Mouse (Mus musculus) lung, embryonic 16.5 days (tissue): ENCODE results near the gene Crip2. TPM values are rescaled to one million over a fixed set of nuclear protein-coding genes. Genes with fewer than 3 reads are reported as not detected.
A peak's percentile ranks its signal among the peaks of the same experiment; 100 is the strongest.

Experiments used
- ATAC-seq: fragments of 200-750 bp; cut with Nextera tagmentation; 2 replicates; pipeline ENCODE4 v1.8.0; 2017; ENCODE audit warnings: low read depth, mild to moderate bottlenecking, moderate library complexity
- H3K27ac ChIP-seq: fragments of 300-500 bp; sonication (generic); 2 replicates; pipeline ENCODE4 v1.5.1; 2014; ENCODE audit warnings: mild to moderate bottlenecking, control low read depth, low read length
- H3K27me3 ChIP-seq: fragments of 300-500 bp; sonication (generic); 2 replicates; pipeline ENCODE4 v1.6.1; 2014; ENCODE audit warnings: low read depth, low read length, mixed read lengths; ENCODE audit not compliant: control insufficient read depth, insufficient read depth
- H3K36me3 ChIP-seq: fragments of 300-500 bp; sonication (generic); 2 replicates; pipeline ENCODE4 v1.6.1; 2014; ENCODE audit warnings: low read length; ENCODE audit not compliant: control insufficient read depth, insufficient read depth
- H3K4me1 ChIP-seq: fragments of 300-500 bp; sonication (generic); replicated peaks from 2 replicates; pipeline ENCODE4 v1.6.1; 2014; ENCODE audit warnings: low read length, mixed read lengths; ENCODE audit not compliant: control insufficient read depth, insufficient read depth
- H3K4me2 ChIP-seq: fragments of 300-500 bp; sonication (generic); 2 replicates; pipeline ENCODE4 v1.6.1; 2014; ENCODE audit warnings: low read depth, low read length, control low read depth
- H3K4me3 ChIP-seq: fragments of 300-500 bp; sonication (generic); 2 replicates; pipeline ENCODE4 v1.5.1; 2014; ENCODE audit warnings: mild to moderate bottlenecking, low read length, control low read depth
- H3K9ac ChIP-seq: fragments of 300-500 bp; sonication (generic); 2 replicates; pipeline ENCODE4 v1.6.1; 2014; ENCODE audit warnings: low read length, control low read depth
- H3K9me3 ChIP-seq: fragments of 300-500 bp; sonication (generic); 2 replicates; pipeline ENCODE4 v1.6.1; 2016; ENCODE audit warnings: low read length; ENCODE audit not compliant: control insufficient read depth
- WGBS: fragments of 180-500 bp; shearing (Covaris S2); extraction: QIAGEN DNeasy Blood & Tissue Kit; methylation state at CpG from one replicate; pipeline ENCODE4 v1.1.7; 2014; 5-methylcytosine and 5-hydroxymethylcytosine counted together
- polyA plus RNA-seq: library from polyadenylated mRNA; unstranded; fragments of >200 nt; fragmentation: Nextera tagmentation; extraction: Ambion mirVana; gene quantifications from 2 replicates; pipeline ENCODE4 v1.2.1, GENCODE M21; 2015

Gene Crip2
- polyA plus RNA-seq, 1 experiment from 2014 or later = 550 TPM

DNA sequence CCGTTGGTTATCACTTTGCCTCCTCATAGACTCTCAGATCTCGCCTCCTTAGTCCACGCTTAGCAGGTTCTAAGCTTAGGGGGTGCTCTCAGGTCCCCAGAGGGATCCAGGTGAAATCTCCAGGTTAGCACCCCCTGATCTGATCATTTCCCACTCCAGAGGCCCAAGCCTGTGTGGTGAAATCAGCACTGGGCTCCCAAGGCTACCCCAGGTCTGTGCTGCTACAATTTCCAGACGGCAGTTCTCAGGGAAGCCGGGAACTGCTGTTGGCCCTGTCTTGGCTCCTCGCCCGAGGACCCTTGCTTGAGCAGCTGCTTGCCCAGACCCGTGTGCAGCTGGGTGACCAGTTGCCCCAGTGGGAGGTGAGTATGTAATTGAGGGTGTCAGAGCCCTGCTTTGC, 17.0 kb downstream of the Crip2 start:
- H3K4me1 ChIP-seq = peaks cover 20% of the 10 kb centered on the region
- no peak for ATAC-seq
- peak overlapping the region; percentile 88 for H3K4me2 ChIP-seq
- peak overlapping the region; percentile 75 for H3K9ac ChIP-seq
- H3K27ac ChIP-seq = peak overlapping the region; percentile 87
- H3K27me3 ChIP-seq = no peaks in the 10 kb centered on the region
- H3K36me3 ChIP-seq = peaks cover 7% of the 10 kb centered on the region
- peak overlapping the region; percentile 84 for H3K4me3 ChIP-seq
- H3K9me3 ChIP-seq = no peaks in the 10 kb centered on the region
- 19% methylated on average over 8 of the region's 8 CpGs for WGBS

DNA sequence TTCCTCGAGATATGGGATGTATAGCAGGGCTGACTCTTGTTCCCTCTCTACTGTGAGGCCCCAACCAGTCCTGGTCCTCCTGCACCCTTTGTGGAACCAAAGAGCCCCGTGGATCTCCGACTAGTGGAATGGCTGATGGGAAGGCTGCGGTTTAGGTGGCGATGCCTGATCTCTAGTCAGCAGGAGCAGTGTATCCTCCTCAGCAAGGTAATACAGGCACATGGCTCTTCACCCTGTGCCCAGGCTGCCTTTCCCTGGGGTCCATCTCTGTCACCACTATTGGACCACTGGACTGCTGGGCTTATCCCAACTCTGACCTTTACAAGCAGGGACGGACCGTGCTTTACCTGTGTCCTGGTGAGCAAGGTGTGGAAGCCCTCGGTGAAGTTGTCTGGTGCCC, 17.5 kb downstream of the Crip2 start:
- Histone ChIP-seq H3K27me3 (no peaks in the 10 kb centered on the region), H3K27ac (no peak overlapping the region), H3K9ac (peak overlapping the region; percentile 75), H3K4me3 (peak overlapping the region; percentile 84), H3K4me2 (peak overlapping the region; percentile 88), H3K9me3 (no peaks in the 10 kb centered on the region), H3K4me1 (peaks cover 20% of the 10 kb centered on the region), H3K36me3 (peaks cover 7% of the 10 kb centered on the region)
- WGBS = 83% methylated on average over 8 of the region's 8 CpGs
- no peak for ATAC-seq

GRCm38 (mm10) chr12:113157971-113158370, 17.9 kb downstream of the Crip2 start:
- H3K4me3 ChIP-seq = no peak overlapping the region
- H3K27ac ChIP-seq = no peak overlapping the region
- H3K36me3 ChIP-seq = peaks cover 8% of the 10 kb centered on the region
- no peaks in the 10 kb centered on the region for H3K27me3 ChIP-seq
- ATAC-seq = no peak
- H3K9ac ChIP-seq = no peak overlapping the region
- 89% methylated on average over 8 of the region's 8 CpGs for WGBS
- H3K9me3 ChIP-seq = no peaks in the 10 kb centered on the region
- H3K4me2 ChIP-seq = no peak overlapping the region
- peaks cover 20% of the 10 kb centered on the region for H3K4me1 ChIP-seq

GRCm38 (mm10) chr12:113163561-113164006, 23.5 kb downstream of the Crip2 start:
- Histone ChIP-seq H3K9ac (no peak overlapping the region; the same call in 1 of the 2 replicates), H3K4me1 (no peaks in the 10 kb centered on the region), H3K4me2 (no peak overlapping the region), H3K9me3 (no peaks in the 10 kb centered on the region), H3K36me3 (peaks cover 3% of the 10 kb centered on the region), H3K4me3 (no peak overlapping the region), H3K27ac (no peak overlapping the region), H3K27me3 (no peaks in the 10 kb centered on the region)
- peak; percentile 24; the same call in 1 of the 2 replicates for ATAC-seq
- 80% methylated on average over 11 of the region's 11 CpGs for WGBS

DNA sequence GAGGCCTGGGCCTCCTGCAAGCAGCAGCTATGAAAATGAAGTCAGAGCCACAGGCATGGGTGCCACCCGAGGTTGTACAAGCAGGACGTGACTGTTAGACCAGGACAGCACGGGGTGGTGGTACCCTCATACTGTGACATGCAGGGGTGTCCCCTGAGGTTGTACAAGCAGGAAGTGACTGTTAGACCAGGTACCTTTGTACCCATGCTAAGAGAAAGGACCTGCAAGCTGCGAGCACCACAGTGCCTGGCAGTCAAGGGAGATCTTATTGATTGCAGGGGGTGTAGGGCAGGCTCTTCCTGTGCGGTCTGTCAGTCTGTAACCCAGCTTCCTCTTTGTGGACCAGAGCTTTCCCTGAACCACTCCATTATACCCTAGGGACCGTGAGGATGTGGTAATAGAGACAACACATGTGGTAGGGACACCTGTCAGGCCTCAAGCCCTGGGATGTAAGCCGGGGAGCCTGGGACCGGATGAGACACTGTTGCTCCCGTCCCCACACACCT, 28.0 kb downstream of the Crip2 start:
- 70% methylated on average over 9 of the region's 9 CpGs for WGBS
- H3K4me3 ChIP-seq = no peak overlapping the region
- H3K27me3 ChIP-seq = no peaks in the 10 kb centered on the region
- H3K36me3 ChIP-seq = peaks cover 1% of the 10 kb centered on the region; the same call in 1 of the 2 replicates
- H3K4me2 ChIP-seq = no peak overlapping the region
- no peak overlapping the region for H3K27ac ChIP-seq
- H3K9ac ChIP-seq = no peak overlapping the region
- no peaks in the 10 kb centered on the region for H3K4me1 ChIP-seq
- H3K9me3 ChIP-seq = no peaks in the 10 kb centered on the region
- ATAC-seq = no peak

GRCm38 (mm10) chr12:113176960-113177725, 37.1 kb downstream of the Crip2 start:
- Histone ChIP-seq H3K4me3 (no peak overlapping the region), H3K4me2 (no peak overlapping the region), H3K9ac (no peak overlapping the region), H3K36me3 (no peaks in the 10 kb centered on the region), H3K27me3 (no peaks in the 10 kb centered on the region), H3K4me1 (no peaks in the 10 kb centered on the region), H3K27ac (no peak overlapping the region), H3K9me3 (no peaks in the 10 kb centered on the region)
- 85% methylated on average over 17 of the region's 18 CpGs for WGBS
- no peak for ATAC-seq

- Histone ChIP-seq H3K9ac (no peak overlapping the region), H3K36me3 (no peaks in the 10 kb centered on the region), H3K27ac (no peak overlapping the region), H3K4me2 (no peak overlapping the region), H3K4me1 (peaks cover 5% of the 10 kb centered on the region), H3K4me3 (no peak overlapping the region), H3K9me3 (no peaks in the 10 kb centered on the region), H3K27me3 (no peaks in the 10 kb centered on the region; the same call in 1 of the 2 replicates)
- WGBS = 40% methylated on average over 4 of the region's 4 CpGs
- ATAC-seq = no peak
Measured at GRCm38 (mm10) chr12:113181020-113181419, 41.0 kb downstream of the Crip2 start.

DNA sequence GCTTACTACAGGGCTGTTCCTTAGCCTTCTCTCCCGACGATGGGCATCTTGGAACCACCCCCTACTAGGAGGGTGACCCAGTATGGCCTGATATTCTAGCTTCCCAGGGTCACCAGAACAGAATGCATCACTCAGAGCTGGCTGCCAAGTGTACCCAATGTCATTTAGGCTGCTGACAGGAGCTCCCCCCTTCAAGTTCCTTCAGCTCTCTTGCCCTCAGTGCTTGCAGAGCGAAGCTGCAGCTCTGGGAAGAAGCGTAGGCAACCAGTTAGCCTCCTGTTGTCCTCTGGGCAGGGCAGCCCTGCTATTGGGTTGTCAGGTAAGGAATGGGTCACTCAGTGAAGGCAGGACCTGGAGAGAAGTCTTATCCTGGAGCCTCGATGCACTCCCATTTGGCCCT, 44.9 kb downstream of the Crip2 start:
- H3K4me3 ChIP-seq = no peak overlapping the region; the same call in 1 of the 2 replicates
- 55% methylated on average over 5 of the region's 5 CpGs for WGBS
- ATAC-seq = no peak
- H3K9me3 ChIP-seq = no peaks in the 10 kb centered on the region
- peaks cover 25% of the 10 kb centered on the region for H3K4me1 ChIP-seq
- no peaks in the 10 kb centered on the region; the same call in 1 of the 2 replicates for H3K36me3 ChIP-seq
- no peak overlapping the region for H3K27ac ChIP-seq
- no peak overlapping the region for H3K9ac ChIP-seq
- no peak overlapping the region for H3K4me2 ChIP-seq
- peaks cover 19% of the 10 kb centered on the region; the same call in 1 of the 2 replicates for H3K27me3 ChIP-seq

DNA sequence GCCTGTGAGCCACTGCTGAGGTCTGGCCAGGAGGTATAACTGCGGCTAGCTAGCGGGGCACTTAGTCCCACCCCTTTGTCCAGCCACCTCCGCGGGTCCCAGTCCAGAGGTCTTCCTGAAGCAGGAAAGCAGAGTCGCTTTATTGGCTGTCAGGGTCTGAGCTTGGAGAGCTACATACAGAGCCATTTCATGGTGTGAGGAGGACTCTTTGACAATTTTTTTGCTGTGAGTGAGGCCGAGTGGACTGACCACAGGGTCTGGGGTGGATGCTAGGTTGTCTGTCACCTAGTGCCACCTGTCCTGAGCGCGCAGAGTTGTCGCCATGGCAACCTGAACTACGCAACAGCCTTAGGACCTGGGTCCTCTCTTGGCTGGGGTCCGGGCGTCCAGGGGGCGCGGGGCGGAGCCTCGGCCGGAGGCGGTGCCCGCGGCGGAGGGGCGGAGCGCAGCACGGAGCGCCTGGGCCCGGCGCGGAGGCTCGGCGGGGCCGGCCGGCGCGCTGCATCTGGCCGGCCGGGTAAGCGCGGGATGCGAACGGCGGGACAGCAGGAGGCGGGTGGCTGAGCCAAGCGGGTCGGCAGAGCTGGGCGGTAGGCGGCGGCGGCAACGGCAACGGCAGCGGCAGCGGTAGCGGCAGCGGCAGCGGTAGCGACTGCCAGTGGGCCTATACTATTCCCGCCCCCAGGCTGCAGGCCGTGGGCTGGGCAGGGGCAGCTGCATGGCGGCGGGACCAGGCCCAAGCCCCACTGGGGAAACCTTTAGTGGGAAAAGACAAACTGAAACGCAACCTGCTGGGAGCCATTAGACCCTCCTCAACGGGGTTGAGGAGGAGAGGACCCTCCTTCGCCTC, 45.6 kb downstream of the Crip2 start, which contains the start of gene Tmem121:
Tmem121 (plus strand) TSS at position 489 of the 850 bp plus-strand sequence.
- no peaks in the 10 kb centered on the region; the same call in 1 of the 2 replicates for H3K36me3 ChIP-seq
- H3K27ac ChIP-seq = no peak within 1 kb of the TSS
- H3K27me3 ChIP-seq = peaks cover 19% of the 10 kb centered on the region; the same call in 1 of the 2 replicates
- ATAC-seq = peak; percentile 30; the same call in 1 of the 2 replicates
- H3K9me3 ChIP-seq = no peaks in the 10 kb centered on the region
- H3K9ac ChIP-seq = peak within 1 kb of the TSS; percentile 69
- H3K4me1 ChIP-seq = peaks cover 25% of the 10 kb centered on the region
- 2% methylated on average over 48 of the region's 63 CpGs for WGBS
- H3K4me3 ChIP-seq = peak within 1 kb of the TSS; percentile 67
- peak within 1 kb of the TSS; percentile 95 for H3K4me2 ChIP-seq
